Mouse (Mus musculus): ENCODE results near the gene Lhx1. TPM values are rescaled to one million over a fixed set of nuclear protein-coding genes. Genes with fewer than 3 reads are reported as not detected.
A peak's percentile ranks its signal among the peaks of the same experiment; 100 is the strongest.

The Lhx1 gene
- total RNA-seq, 2 experiments from 2014 or later, result 0.13 to 0.15 TPM

DNA sequence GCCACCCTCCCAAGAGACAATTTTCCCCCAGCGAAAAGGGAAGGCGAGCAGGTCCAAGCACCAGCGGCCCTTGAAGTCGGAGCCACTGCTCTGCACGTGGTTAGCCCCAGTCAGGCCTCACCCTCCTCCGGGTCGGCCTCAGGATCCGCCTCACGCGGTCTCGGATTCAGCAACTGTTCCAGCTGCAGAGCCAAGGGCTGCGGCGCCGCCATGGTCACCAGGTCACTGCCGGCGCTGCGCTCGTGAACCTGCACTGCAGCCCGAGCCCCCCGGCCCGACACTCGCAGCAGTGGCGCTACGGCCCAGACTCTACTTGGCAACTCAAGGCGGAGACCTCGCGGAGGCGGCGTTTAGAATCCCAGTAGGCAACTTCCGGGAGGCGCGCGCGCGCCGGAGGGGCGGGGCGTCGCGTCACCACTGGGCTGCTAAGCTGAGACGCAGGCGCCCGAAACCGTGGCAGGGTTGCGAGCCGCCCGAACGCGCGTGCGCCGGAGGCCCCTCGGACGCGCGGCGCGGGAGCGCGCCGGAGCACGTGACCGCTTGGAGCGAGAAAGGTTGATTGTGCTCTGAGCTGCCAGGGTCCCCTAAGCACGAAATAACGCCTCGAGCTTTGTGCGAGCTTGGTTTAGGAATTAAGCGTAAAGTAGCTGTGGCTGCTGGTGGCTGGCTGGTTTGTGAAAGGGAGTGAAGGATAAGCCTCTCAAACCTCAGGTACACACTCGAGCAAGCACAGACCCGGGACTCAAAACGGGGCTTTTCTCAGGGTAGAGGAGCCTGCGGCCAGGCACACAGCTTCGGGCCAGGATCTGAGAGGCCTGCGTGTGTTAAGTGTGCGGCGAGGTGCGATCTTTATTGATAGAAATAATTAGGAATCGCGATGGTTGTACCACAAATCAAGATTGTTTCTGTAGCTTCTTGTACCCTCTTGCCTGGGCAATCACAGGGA, 11.9 kb downstream of the Lhx1 start, which contains the start of gene Aatf:
Aatf (minus strand) TSS at position 352 of the 946 bp plus-strand sequence.
- intact Hi-C loops (cut with DNase I), result loop anchor here (5.0 kb wide), 1 partner anchor 284 kb away; no protein-coding TSS in a partner anchor
- DNase-seq (ENCODE audit: low spot score in 2 of 2), result peak; percentile 95 to 97

DNA sequence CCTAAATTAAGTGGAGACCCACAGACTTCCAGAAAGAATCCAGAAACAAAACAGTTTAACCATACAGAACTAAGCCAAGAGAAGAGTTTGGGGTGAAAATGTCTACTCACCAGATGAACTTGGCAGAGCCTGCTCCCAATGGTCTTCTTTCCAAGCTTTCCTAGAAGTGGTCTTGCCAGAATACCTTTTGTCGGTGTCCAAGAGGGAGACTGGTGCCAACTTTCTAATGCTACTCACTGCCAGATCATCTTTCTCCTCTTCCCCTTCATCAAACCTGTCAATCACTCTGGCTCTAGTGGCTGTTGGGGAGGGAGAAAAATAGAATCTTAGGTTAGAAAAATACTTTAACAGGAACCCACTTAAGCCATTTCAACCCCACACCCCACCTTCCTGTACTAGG, 13.3 kb downstream of the Lhx1 start:
- intact Hi-C loops (cut with DNase I), result loop anchor here (5.0 kb wide), 1 partner anchor 285 kb away; no protein-coding TSS in a partner anchor
- no peak for DNase-seq (ENCODE audit: low spot score in 2 of 2)

DNA sequence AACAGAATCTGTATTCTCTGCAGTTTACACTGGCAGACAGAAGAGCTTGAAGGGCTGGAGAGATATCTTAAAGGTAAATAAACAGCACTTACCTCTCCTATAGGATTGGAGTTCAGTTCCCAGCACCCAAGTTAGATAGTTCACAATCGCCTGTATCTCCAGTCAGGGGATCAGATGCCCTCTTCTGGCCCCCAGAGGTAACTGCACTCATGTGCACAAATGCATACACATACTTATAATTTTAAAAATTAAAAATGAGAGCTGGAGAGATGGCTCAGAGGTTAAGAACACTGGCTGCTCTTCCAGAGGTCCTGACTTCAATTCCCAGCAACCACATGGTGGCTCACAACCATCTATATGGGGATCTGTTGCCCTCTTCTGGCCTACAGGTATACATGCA, 21.0 kb downstream of the Lhx1 start:
- intact Hi-C loops (cut with DNase I), result no loop called here
- DNase-seq (ENCODE audit: low spot score in 2 of 2), result no peak

GRCm38 (mm10) chr11:84497944-84498343, 27.4 kb downstream of the Lhx1 start:
- intact Hi-C loops (cut with DNase I), result no loop called here
- no peak for DNase-seq (ENCODE audit: low spot score in 2 of 2)

DNA sequence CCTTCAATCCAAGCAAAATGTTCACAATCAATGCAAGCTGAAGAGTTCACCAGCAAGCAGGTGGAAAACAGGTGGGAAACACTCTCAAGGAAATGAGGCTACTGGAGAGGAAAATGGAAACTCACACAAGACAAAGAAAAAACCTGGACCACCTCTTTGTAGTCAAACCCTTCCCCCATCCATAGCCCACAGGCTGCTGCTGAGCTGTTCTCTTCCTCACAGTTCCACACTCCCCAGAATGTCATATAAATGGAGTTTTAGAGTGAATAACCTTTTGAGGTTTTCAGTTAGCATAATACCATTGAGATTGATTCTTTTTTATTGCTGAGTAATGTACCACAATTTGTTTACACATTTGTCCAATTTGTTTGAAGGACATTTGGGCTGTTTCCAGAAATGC, 28.4 kb downstream of the Lhx1 start:
- intact Hi-C loops (cut with DNase I), result no loop called here

DNA sequence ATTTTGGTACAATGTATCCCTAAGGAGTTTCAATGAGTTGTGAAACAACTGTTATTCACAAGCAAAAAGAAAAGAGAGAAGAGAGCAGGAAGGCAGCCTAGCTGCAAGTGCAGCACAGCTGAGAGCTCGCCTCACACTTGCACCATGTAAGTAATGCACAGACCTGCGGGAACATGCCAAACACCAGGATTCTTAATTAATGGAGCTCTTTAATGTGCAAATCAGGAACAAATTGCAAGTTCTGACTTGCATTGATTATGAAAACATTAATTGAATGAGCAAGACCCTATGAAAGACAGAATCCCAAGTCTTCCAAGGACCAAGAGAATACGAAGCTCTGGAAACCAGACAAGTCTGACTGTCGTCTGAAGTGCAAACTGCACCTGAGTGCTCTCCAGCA, 29.6 kb downstream of the Lhx1 start:
- intact Hi-C loops (cut with DNase I), result no loop called here
- no peak for DNase-seq (ENCODE audit: low spot score in 2 of 2)

More for the DNA sequence above, 28.4 kb downstream of the Lhx1 start:
- DNase-seq (ENCODE audit: low spot score in 2 of 2), result no peak

DNA sequence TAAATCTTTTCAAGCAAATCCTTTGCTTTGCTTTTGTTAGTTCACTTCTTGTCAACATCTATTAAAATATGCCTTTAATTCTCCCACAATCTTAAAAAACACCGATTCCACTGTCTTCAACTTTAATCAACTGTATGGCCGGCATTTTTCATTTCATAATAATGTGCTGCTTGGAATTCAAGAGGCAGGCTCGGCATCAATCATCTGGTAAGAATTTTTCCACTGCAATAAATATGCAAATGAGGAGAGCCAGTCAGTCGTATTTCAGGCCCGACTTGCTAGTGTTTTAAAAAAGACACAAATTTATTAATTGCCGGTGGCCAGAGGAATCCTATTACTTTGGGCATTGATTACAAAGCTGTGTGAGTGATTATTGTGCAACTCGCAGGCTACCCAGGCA, 43.7 kb downstream of the Lhx1 start:
- intact Hi-C loops (cut with DNase I), result no loop called here
- no peak for DNase-seq (ENCODE audit: low spot score in 2 of 2)

- DNase-seq (ENCODE audit: low spot score in 2 of 2), result no peak
Observed at GRCm38 (mm10) chr11:84480451-84480850, 44.9 kb downstream of the Lhx1 start.

DNA sequence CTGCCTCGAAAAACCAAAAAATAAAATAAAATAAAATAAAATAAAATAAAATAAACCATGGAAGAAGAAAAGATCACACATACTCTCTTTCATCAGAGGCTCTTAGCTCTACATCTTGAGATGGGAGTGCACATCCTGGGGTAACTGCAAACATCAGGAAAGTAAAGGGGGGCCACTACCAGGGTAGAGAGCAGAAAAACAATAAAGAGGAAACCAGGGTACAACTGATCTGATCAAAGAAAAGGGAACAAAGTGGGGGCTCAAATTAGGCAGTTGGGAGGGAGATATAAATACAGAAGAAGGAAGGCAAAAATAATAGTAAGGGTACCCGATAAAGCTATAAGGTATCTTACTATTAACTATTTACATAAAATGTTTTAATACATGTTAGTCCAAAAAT, 48.7 kb downstream of the Lhx1 start:
- intact Hi-C loops (cut with DNase I), result no loop called here
- no peak for DNase-seq (ENCODE audit: low spot score in 2 of 2)

More at GRCm38 (mm10) chr11:84480451-84480850, 44.9 kb downstream of the Lhx1 start:
- intact Hi-C loops (cut with DNase I), result no loop called here

- intact Hi-C loops (cut with DNase I), result no loop called here
Observed at GRCm38 (mm10) chr11:84475991-84476390, 49.3 kb downstream of the Lhx1 start.

GRCm38 (mm10) chr11:84473093-84473667, 52.2 kb downstream of the Lhx1 start:
- intact Hi-C loops (cut with DNase I), result no loop called here
- no peak for DNase-seq (ENCODE audit: low spot score in 2 of 2)

More at GRCm38 (mm10) chr11:84475991-84476390, 49.3 kb downstream of the Lhx1 start:
- DNase-seq (ENCODE audit: low spot score in 2 of 2), result no peak

Other genes with a start within 250 kb of the Lhx1 start
- 10 to 100 TPM; 17.3 to 18.3 TPM for gene Aatf, start 12.0 kb downstream of the Lhx1 start, total RNA-seq (2021)

All from left cerebral cortex, postnatal 14 days (tissue).